Mouse (Mus musculus): ENCODE results near the gene Tmcc3.

- no peak for TF ChIP-seq GATA1 (IDR thresholded peaks at IDR 0.05; ENCODE audit: low read length)
- TF ChIP-seq TAL1 (IDR thresholded peaks at IDR 0.05; ENCODE audit: low read length): no peak
Measured at GRCm38 (mm10) chr10:94540241-94540640, 228.5 kb downstream of the Tmcc3 start.

Measured in erythroblast, embryonic 14.5 days (primary cell).